Comparison of ENCODE assay signal across 21 mouse cellular contexts in the genomic region with DNA sequence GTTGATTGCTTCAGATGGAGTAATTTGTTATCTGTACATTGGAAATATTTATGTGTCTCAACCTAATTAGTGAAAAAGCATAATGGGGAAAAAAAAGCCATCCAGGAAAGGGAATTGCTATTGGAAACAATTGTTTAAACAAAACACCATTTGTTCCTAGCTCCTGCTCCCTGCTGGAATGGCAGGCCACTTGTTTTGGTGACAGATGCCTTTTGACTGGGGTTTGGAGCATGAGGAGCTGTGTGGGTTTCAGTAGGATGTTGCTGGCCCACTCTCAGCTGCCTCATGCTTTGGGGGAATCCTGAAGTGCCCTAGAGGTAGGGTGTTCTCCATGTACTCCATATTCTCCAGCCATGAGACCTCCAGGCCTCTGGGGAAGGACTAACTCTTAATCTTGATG.
A peak's percentile ranks its signal among the peaks of the same experiment; 100 is the strongest.
DNase-seq lines count a peak whose midpoint lies in the region; ATAC-seq lines count a peak whose summit lies in the region.
"Had no signal": no experiment of that assay in that cellular context is flagged by ENCODE, and none has a peak within 500 bp of the region (broad histone marks: within the 10 kb centered on the region; RNA-seq: fewer than 3 reads in every experiment).

No protein-coding gene starts in this region.

- no peak for ATAC-seq in megakaryocyte-erythroid progenitor cell, adult 5-6 weeks (replicated peaks; ENCODE audit: low FRiP score, low TSS enrichment, poor library complexity, severe bottlenecking)
- ATAC-seq: activated CD4-positive, CD25-positive, alpha-beta regulatory T cell, adult 4 months; CD4-positive, CD25-positive, alpha-beta regulatory T cell, adult 4 months; forebrain, embryonic 13.5 days; forebrain, embryonic 16.5 days; hindbrain, embryonic 16.5 days had no signal

- peak; percentile 39 to 55 for DNase-seq in layer of hippocampus, adult 18-20 months (ENCODE audit: low spot score in 2 of 2)
- no peak for DNase-seq in layer of hippocampus, adult 9-10 months (ENCODE audit: low spot score)
- DNase-seq in brain, adult 2 months (ENCODE audit: low read depth, low spot score): peak; percentile 10
- peak; percentile 14 to 23 for DNase-seq in layer of hippocampus, adult 8-10 months (ENCODE audit: low spot score in 2 of 2)
- peak; percentile 22 to 63 for DNase-seq in layer of hippocampus, postnatal 14 days (ENCODE audit: low spot score in 2 of 2)
- DNase-seq in cerebellum, adult 9-11 months: no peak
- DNase-seq in urinary bladder, postnatal 36 days (ENCODE audit: low spot score in 2 of 2): no peak
- DNase-seq: adrenal gland, postnatal 10 days; cerebellum, adult 11-12 months; cerebellum, adult 8-10 months; cerebellum, postnatal 14 days; gastrocnemius, postnatal 10 days; gastrocnemius, postnatal 36 days; heart, postnatal 10 days; heart, postnatal 36 days had no signal

Comparison
In these comparisons a context has a peak if more than half of its experiments do, and no peak if none do; other contexts are left out.
1. DNase-seq: peak in layer of hippocampus, adult 18-20 months (2 of 2), brain, adult 2 months (single experiment), layer of hippocampus, adult 8-10 months (2 of 2) and layer of hippocampus, postnatal 14 days (2 of 2); none in layer of hippocampus, adult 9-10 months (single experiment), cerebellum, adult 9-11 months (single experiment) and urinary bladder, postnatal 36 days (0 of 2).